Mouse (Mus musculus) heart, embryonic 15.5 days (tissue): ENCODE data around the gene Nacc2. TPM values are rescaled to one million over a fixed set of nuclear protein-coding genes. Genes with fewer than 3 reads are reported as not detected.

ENCODE experiments used
- ATAC-seq: fragments of 200-750 bp; cut with Nextera tagmentation; replicated peaks from 2 replicates; pipeline ENCODE4 v1.8.0; 2017; ENCODE audit warnings: low read depth, moderate TSS enrichment; ENCODE audit not compliant: insufficient number of reproducible peaks, insufficient read depth, low FRiP score
- H3K27ac ChIP-seq: fragments of 300-500 bp; sonication (generic); 2 replicates; pipeline ENCODE4 v1.5.1; 2015; ENCODE audit warnings: mild to moderate bottlenecking, inconsistent platforms
- H3K27me3 ChIP-seq: fragments of 300-500 bp; sonication (generic); 2 replicates; pipeline ENCODE4 v1.6.1; 2015; ENCODE audit warnings: inconsistent platforms
- H3K36me3 ChIP-seq: fragments of 300-500 bp; sonication (generic); 2 replicates; pipeline ENCODE4 v1.6.1; 2015; ENCODE audit warnings: mild to moderate bottlenecking, inconsistent platforms
- H3K4me1 ChIP-seq: fragments of 300-500 bp; sonication (generic); replicated peaks from 2 replicates; pipeline ENCODE4 v1.6.1; 2015; ENCODE audit warnings: inconsistent platforms
- H3K4me2 ChIP-seq: fragments of 300-500 bp; sonication (generic); 2 replicates; pipeline ENCODE4 v1.6.1; 2015; ENCODE audit warnings: inconsistent platforms, mild to moderate bottlenecking, moderate library complexity
- H3K4me3 ChIP-seq: fragments of 300-500 bp; sonication (generic); 2 replicates; pipeline ENCODE4 v1.5.1; 2015; ENCODE audit warnings: mild to moderate bottlenecking, inconsistent platforms
- H3K9ac ChIP-seq: fragments of 300-500 bp; sonication (generic); 2 replicates; pipeline ENCODE4 v1.6.1; 2015; ENCODE audit warnings: mild to moderate bottlenecking, inconsistent platforms
- H3K9me3 ChIP-seq: fragments of 300-500 bp; sonication (generic); replicated peaks from 2 replicates; pipeline ENCODE4 v1.6.1; 2016; ENCODE audit warnings: inconsistent platforms
- WGBS: fragments of 180-500 bp; shearing (Covaris S2); methylation state at CpG from one replicate; pipeline ENCODE4 v1.1.7; 2015; ENCODE audit warnings: mixed read lengths; 5-methylcytosine and 5-hydroxymethylcytosine counted together
- polyA plus RNA-seq: library from polyadenylated mRNA; unstranded; fragments of >200 nt; fragmentation: Nextera tagmentation; extraction: Ambion mirVana; gene quantifications from 2 replicates; pipeline ENCODE4 v1.2.1, GENCODE M21; 2015

Gene Nacc2
- polyA plus RNA-seq, 1 experiment from 2014 or later, result 5.2 TPM

GRCm38 (mm10) chr2:26119310-26119592 is 3.8 kb downstream of the Nacc2 start:
- ATAC-seq, result no peak
- H3K9me3 ChIP-seq, result no peaks in the 10 kb centered on the region
- H3K27ac ChIP-seq, result peak overlapping the region; percentile 78
- peak overlapping the region; percentile 39; the same call in 1 of the 2 replicates for H3K9ac ChIP-seq
- peaks cover 8% of the 10 kb centered on the region for H3K27me3 ChIP-seq
- 11% methylated on average over 2 of the region's 2 CpGs for WGBS
- no peak overlapping the region for H3K4me3 ChIP-seq
- no peak overlapping the region for H3K4me2 ChIP-seq
- H3K36me3 ChIP-seq, result no peaks in the 10 kb centered on the region
- peaks cover 62% of the 10 kb centered on the region for H3K4me1 ChIP-seq

DNA sequence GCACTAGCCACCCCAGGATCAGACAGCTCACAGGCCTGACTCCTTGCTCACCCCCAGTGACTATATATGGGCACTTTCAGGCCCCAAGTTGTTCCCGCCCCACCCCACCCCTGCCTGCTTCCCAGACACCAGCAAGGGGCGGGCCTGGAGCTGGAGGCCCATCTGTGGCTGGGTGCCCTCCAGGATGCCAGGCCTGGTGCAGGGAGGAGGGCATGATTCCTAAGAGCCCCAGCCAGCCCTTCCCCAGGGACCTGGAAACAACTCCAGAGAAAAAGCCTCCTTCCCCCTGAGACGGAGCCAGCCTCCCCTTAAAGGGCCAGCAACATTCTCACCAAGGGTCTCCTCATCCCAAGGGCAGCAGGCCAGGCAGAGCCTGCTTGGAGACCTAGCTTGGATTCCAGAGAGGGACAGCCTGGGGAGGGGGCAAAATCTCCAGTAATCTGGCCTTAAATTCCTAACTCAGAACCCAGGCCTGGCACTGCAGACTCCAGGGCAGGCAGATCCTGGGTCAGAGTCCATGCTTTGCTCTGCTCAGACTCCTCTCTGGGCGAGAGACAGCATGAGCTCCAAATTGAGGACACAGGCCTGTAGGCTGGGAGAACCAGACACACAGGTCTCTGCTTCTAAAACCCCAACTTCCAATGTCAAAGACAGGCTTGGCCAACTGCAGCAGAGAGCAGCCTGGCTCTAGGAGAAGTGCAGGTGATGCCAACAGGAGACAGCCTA is 4.3 kb downstream of the Nacc2 start:
- Histone ChIP-seq H3K27me3 (peaks cover 7% of the 10 kb centered on the region), H3K9me3 (no peaks in the 10 kb centered on the region), H3K36me3 (no peaks in the 10 kb centered on the region), H3K4me1 (peaks cover 61% of the 10 kb centered on the region), H3K9ac (peak overlapping the region; percentile 39; the same call in 1 of the 2 replicates), H3K27ac (peak overlapping the region; percentile 78), H3K4me2 (peak overlapping the region; percentile 44), H3K4me3 (no peak overlapping the region)
- 48% methylated on average over 4 of the region's 4 CpGs for WGBS
- ATAC-seq, result peak; percentile 38

DNA sequence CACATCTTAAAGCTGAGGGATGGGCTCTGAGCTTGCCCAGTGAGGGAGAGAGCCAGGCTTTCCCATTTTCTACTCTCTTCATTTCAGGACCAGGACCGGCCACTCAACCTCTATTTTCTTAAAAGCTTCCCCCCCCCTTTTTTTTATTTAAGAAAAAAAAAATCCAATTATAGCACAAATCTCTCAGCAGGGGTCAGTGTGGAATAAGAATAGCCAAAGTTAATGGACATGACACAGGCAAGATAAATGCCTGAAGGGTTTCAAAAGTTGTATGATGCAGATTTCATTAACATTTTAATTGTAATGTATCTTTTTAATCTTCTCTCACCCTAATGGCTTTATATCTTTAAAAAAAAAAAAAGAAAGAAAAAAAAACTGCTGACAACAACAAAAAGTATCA is 5.4 kb downstream of the Nacc2 start:
- H3K36me3 ChIP-seq, result no peaks in the 10 kb centered on the region
- H3K4me2 ChIP-seq, result no peak overlapping the region
- peaks cover 4% of the 10 kb centered on the region; the same call in 1 of the 2 replicates for H3K27me3 ChIP-seq
- WGBS, result 53% methylated on average over 1 of the region's 1 CpGs
- no peak for ATAC-seq
- H3K4me3 ChIP-seq, result no peak overlapping the region
- H3K9me3 ChIP-seq, result no peaks in the 10 kb centered on the region
- no peak overlapping the region for H3K9ac ChIP-seq
- H3K4me1 ChIP-seq, result peaks cover 51% of the 10 kb centered on the region
- H3K27ac ChIP-seq, result no peak overlapping the region

GRCm38 (mm10) chr2:26116550-26116949 is 6.5 kb downstream of the Nacc2 start:
- Histone ChIP-seq H3K27me3 (peaks cover 4% of the 10 kb centered on the region; the same call in 1 of the 2 replicates), H3K4me1 (peaks cover 44% of the 10 kb centered on the region), H3K9me3 (no peaks in the 10 kb centered on the region), H3K27ac (no peak overlapping the region), H3K9ac (no peak overlapping the region), H3K4me2 (0 out of 2 replicates have a peak overlapping the region, but pooled peaks have one; percentile 12), H3K36me3 (no peaks in the 10 kb centered on the region), H3K4me3 (no peak overlapping the region)
- WGBS, result 38% methylated on average over 3 of the region's 3 CpGs
- no peak for ATAC-seq

GRCm38 (mm10) chr2:26115215-26115614 is 7.8 kb downstream of the Nacc2 start:
- no peaks in the 10 kb centered on the region for H3K9me3 ChIP-seq
- 79% methylated on average over 6 of the region's 6 CpGs for WGBS

GRCm38 (mm10) chr2:26108237-26108636 is 14.8 kb downstream of the Nacc2 start:
- no peak overlapping the region for H3K4me3 ChIP-seq
- 79% methylated on average over 6 of the region's 6 CpGs for WGBS
- no peaks in the 10 kb centered on the region for H3K27me3 ChIP-seq
- no peak for ATAC-seq
- no peak overlapping the region for H3K4me2 ChIP-seq
- H3K9ac ChIP-seq, result no peak overlapping the region
- H3K4me1 ChIP-seq, result no peaks in the 10 kb centered on the region
- no peaks in the 10 kb centered on the region for H3K9me3 ChIP-seq
- no peaks in the 10 kb centered on the region for H3K36me3 ChIP-seq
- H3K27ac ChIP-seq, result no peak overlapping the region

More at GRCm38 (mm10) chr2:26115215-26115614, 7.8 kb downstream of the Nacc2 start:
- Histone ChIP-seq H3K27ac (no peak overlapping the region), H3K4me1 (peaks cover 41% of the 10 kb centered on the region), H3K4me2 (no peak overlapping the region), H3K4me3 (no peak overlapping the region), H3K36me3 (no peaks in the 10 kb centered on the region), H3K27me3 (no peaks in the 10 kb centered on the region), H3K9ac (no peak overlapping the region)
- no peak for ATAC-seq

DNA sequence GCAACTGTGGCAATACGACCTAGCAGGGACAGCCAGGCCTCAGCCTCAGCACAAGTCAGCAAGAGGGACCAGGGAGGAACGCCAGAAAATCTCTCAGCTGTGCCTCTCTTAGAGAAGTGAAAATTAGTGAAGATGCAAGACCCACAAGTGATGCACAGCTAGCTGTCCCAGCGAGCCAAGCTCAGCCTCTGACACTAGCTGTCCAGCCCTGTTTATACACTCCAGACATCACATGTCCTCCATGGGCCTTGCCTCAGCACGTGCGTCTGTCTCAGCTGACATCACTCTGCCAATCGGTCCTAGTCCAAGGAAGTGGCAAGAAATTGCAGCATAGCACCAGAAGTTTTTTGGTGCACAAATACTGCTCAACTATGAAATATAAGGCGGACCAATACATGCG is 16.0 kb downstream of the Nacc2 start:
- H3K4me3 ChIP-seq, result no peak overlapping the region
- 69% methylated on average over 8 of the region's 8 CpGs for WGBS

DNA sequence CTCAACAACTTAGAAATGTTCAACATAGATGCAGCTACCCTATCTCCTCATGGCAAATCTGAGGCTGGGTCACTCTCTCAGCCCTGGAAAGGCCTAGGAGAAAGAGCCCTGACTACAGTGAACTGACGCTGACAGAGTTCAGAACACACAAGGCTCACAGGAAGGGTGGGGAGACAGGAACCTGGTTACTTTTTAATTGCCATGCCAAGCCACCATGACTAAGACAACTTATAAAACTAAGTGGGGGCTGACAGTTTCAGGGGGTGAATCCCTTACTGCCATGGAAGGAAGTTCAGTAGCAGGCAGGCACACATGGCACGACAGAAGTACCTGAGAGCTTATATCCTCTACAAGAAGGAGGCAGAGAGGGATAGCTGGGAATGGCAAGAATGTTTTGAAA is 16.8 kb downstream of the Nacc2 start:
- 78% methylated on average over 2 of the region's 2 CpGs for WGBS
- ATAC-seq, result no peak

More for the DNA sequence above, 16.0 kb downstream of the Nacc2 start:
- Histone ChIP-seq H3K4me1 (no peaks in the 10 kb centered on the region), H3K27me3 (no peaks in the 10 kb centered on the region), H3K27ac (no peak overlapping the region), H3K9ac (no peak overlapping the region), H3K4me2 (no peak overlapping the region), H3K9me3 (no peaks in the 10 kb centered on the region), H3K36me3 (no peaks in the 10 kb centered on the region)
- no peak for ATAC-seq

GRCm38 (mm10) chr2:26100296-26100695 is 22.7 kb downstream of the Nacc2 start:
- ATAC-seq, result no peak
- no peak overlapping the region for H3K4me2 ChIP-seq
- no peaks in the 10 kb centered on the region for H3K9me3 ChIP-seq
- H3K4me3 ChIP-seq, result no peak overlapping the region
- H3K27me3 ChIP-seq, result no peaks in the 10 kb centered on the region
- H3K36me3 ChIP-seq, result no peaks in the 10 kb centered on the region
- no peak overlapping the region for H3K9ac ChIP-seq
- no peak overlapping the region for H3K27ac ChIP-seq
- WGBS, result 64% methylated on average over 4 of the region's 4 CpGs
- H3K4me1 ChIP-seq, result 0 out of 2 replicates have a peak, but pooled peaks cover 9% of the 10 kb centered on the region

More for the DNA sequence above, 16.8 kb downstream of the Nacc2 start:
- Histone ChIP-seq H3K36me3 (no peaks in the 10 kb centered on the region), H3K9ac (no peak overlapping the region), H3K4me1 (no peaks in the 10 kb centered on the region), H3K4me2 (no peak overlapping the region), H3K4me3 (no peak overlapping the region), H3K27ac (no peak overlapping the region), H3K9me3 (no peaks in the 10 kb centered on the region), H3K27me3 (no peaks in the 10 kb centered on the region)

DNA sequence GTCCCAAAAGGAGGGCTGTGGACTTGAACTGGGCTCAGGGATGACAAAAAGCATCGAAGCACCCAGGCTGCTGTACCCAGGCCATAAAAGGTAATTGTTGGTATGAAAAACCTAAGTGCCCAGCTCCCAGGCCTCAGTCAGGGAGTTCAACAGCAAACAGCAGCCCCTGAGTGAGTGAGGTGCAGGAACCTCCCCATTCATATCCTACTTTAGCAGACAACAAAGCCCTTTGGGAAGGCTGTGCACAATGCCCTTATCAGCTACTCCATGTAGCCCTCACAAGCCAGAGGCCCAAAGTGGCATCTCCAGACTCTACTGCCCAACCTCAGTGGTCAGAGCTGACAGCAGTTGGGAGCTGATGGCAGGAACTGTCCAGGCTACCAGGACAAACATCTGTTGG is 23.2 kb downstream of the Nacc2 start:
- ATAC-seq, result no peak
- 57% methylated on average over 1 of the region's 1 CpGs for WGBS

DNA sequence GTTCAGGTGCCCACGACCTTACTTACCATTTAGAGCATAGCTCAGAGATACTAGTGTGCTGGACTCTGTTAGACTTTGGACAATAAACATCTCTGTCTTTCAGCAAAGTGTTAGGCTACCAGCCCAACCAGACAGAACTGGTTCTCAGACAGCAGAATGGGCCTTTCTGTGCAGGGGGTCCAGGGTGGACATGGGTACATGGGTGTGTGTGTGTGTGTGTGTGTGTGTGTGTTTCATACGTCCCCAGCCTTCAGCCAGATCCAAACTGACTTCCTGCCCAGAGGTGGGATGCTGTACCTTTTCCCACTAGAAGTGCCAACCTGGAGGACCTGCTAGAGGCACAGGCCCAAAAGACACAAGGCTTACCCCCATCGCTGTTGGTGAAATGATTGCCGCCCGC is 23.8 kb downstream of the Nacc2 start:
- H3K4me2 ChIP-seq, result no peak overlapping the region
- no peak overlapping the region for H3K4me3 ChIP-seq
- H3K27me3 ChIP-seq, result peaks cover under 1% of the 10 kb centered on the region; the same call in 1 of the 2 replicates
- H3K9ac ChIP-seq, result no peak overlapping the region
- H3K36me3 ChIP-seq, result no peaks in the 10 kb centered on the region
- WGBS, result 73% methylated on average over 5 of the region's 5 CpGs
- no peak overlapping the region for H3K27ac ChIP-seq
- no peak for ATAC-seq
- no peaks in the 10 kb centered on the region for H3K9me3 ChIP-seq
- 0 out of 2 replicates have a peak, but pooled peaks cover 9% of the 10 kb centered on the region for H3K4me1 ChIP-seq

More for the DNA sequence above, 23.2 kb downstream of the Nacc2 start:
- H3K36me3 ChIP-seq, result no peaks in the 10 kb centered on the region
- 0 out of 2 replicates have a peak, but pooled peaks cover 9% of the 10 kb centered on the region for H3K4me1 ChIP-seq
- no peak overlapping the region for H3K9ac ChIP-seq
- H3K27me3 ChIP-seq, result no peaks in the 10 kb centered on the region; the same call in 1 of the 2 replicates
- H3K4me3 ChIP-seq, result no peak overlapping the region
- H3K4me2 ChIP-seq, result no peak overlapping the region
- no peaks in the 10 kb centered on the region for H3K9me3 ChIP-seq
- H3K27ac ChIP-seq, result no peak overlapping the region

GRCm38 (mm10) chr2:26093897-26094296 is 29.1 kb downstream of the Nacc2 start:
- no peak overlapping the region for H3K27ac ChIP-seq
- no peak overlapping the region for H3K4me3 ChIP-seq
- ATAC-seq, result no peak
- H3K9me3 ChIP-seq, result no peaks in the 10 kb centered on the region
- no peak overlapping the region for H3K4me2 ChIP-seq
- H3K9ac ChIP-seq, result no peak overlapping the region
- H3K36me3 ChIP-seq, result peaks cover 3% of the 10 kb centered on the region; the same call in 1 of the 2 replicates
- peaks cover 40% of the 10 kb centered on the region for H3K27me3 ChIP-seq
- H3K4me1 ChIP-seq, result peaks cover 24% of the 10 kb centered on the region
- WGBS, result 81% methylated on average over 7 of the region's 7 CpGs
